Mouse (Mus musculus) MEL (cell line): ENCODE results near the gene Cdh23.

Experiments
- CTCF ChIP-seq, 3 experiments: IDR thresholded peaks in 2 of 3; conservative IDR thresholded peaks in 1 of 3; 2 replicates each; pipeline ENCODE4 v1.5.1; 2011 to 2012; ENCODE audit warnings: low read length in 3 of 3, low read depth in 2 of 3, mild to moderate bottlenecking in 2 of 3, improper control_type of control experiment in 1 of 3, inconsistent platforms in 1 of 3, mixed read lengths in 1 of 3, moderate library complexity in 1 of 3; ENCODE audit not compliant: control insufficient read depth in 1 of 3, insufficient read depth in 1 of 3, poor library complexity in 1 of 3, severe bottlenecking in 1 of 3
- E2F4 ChIP-seq: IDR thresholded peaks from 2 replicates; pipeline ENCODE4 v1.6.1; 2011; ENCODE audit warnings: low read depth, low read length, improper control_type of control experiment, borderline replicate concordance
- HCFC1 ChIP-seq: IDR thresholded peaks from 2 replicates; pipeline ENCODE4 v1.6.1; 2012; ENCODE audit warnings: low read depth, mild to moderate bottlenecking, inconsistent platforms, low read length, improper control_type of control experiment, moderate library complexity
- MAFK ChIP-seq: IDR thresholded peaks from 2 replicates; pipeline ENCODE4 v1.6.1; 2011; ENCODE audit warnings: low read depth, mild to moderate bottlenecking, low read length, improper control_type of control experiment, borderline replicate concordance
- RCOR1 ChIP-seq: IDR thresholded peaks from 2 replicates; pipeline ENCODE4 v1.6.1; 2012; ENCODE audit warnings: low read depth, mild to moderate bottlenecking, inconsistent platforms, low read length, improper control_type of control experiment
- USF1 ChIP-seq: IDR thresholded peaks from 2 replicates; pipeline ENCODE4 v1.6.1; 2014; ENCODE audit warnings: low read depth, mild to moderate bottlenecking, inconsistent platforms, low read length, improper control_type of control experiment, moderate library complexity

GRCm38 (mm10) chr10:60284676-60285111 is 411.6 kb downstream of the Cdh23 start:
- TF ChIP-seq CTCF (IDR thresholded peaks at IDR 0.05 in 2 of 3, conservative IDR thresholded peaks at IDR 0.05 in 1 of 3; ENCODE audit: control insufficient read depth in 1 of 3, insufficient read depth in 1 of 3, low read depth in 2 of 3, low read length in 3 of 3, poor library complexity in 1 of 3, severe bottlenecking in 1 of 3) (no peak), E2F4 (no peak), HCFC1 (no peak), RCOR1 (no peak), USF1 (no peak), MAFK (no peak)
